Comparison of ENCODE assay signal across 7 mouse cellular contexts in the genomic region with DNA sequence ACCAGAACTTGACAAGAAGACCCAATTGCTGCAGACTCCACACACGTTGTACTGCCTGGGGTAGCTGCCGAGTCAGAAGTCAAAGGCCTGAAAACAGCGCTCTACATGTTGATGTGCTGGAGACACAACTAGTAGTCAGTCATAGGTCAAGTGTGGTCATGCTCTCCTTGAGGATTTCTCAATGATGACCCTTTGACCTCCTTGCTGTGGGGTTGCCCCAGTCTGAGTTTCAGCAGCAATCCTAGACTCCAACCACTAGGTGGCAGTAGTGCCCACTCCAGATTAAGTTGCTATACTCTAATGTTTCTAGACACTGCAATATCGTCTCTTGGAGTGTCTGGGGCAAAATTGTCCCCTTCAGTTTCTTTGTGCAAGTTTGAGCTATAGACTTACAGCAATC. TPM values are rescaled to one million over a fixed set of nuclear protein-coding genes. Genes with fewer than 3 reads are reported as not detected.
DNase-seq lines count a peak whose midpoint lies in the region; ATAC-seq and TF ChIP-seq lines count a peak whose summit lies in the region.

No protein-coding gene starts in this region.

- no peaks in the 10 kb centered on the region for H3K36me3 ChIP-seq in embryonic facial prominence, embryonic 11.5 days (replicated peaks; ENCODE audit: control insufficient read depth, insufficient read depth, low read depth, low read length)
- H3K36me3 ChIP-seq in lung, embryonic 14.5 days (ENCODE audit: insufficient read depth): no peaks in the 10 kb centered on the region
- no peaks in the 10 kb centered on the region for H3K36me3 ChIP-seq in stomach, postnatal 0 days (ENCODE audit: control insufficient read depth, insufficient read depth, low read length)

- no peaks in the 10 kb centered on the region for H3K4me1 ChIP-seq in embryonic facial prominence, embryonic 11.5 days (ENCODE audit: control insufficient read depth, insufficient read depth, low read length)
- no peaks in the 10 kb centered on the region for H3K4me1 ChIP-seq in lung, embryonic 14.5 days (ENCODE audit: insufficient read depth)
- H3K4me1 ChIP-seq in stomach, postnatal 0 days (replicated peaks; ENCODE audit: control insufficient read depth, insufficient read depth): no peaks in the 10 kb centered on the region

- peak; percentile 82 for TF ChIP-seq CTCF in lung, embryonic 14.5 days (IDR thresholded peaks at IDR 0.05; ENCODE audit: low read depth)
- peak; percentile 88 for TF ChIP-seq CTCF in stomach, postnatal 0 days (IDR thresholded peaks at IDR 0.05; ENCODE audit: low read depth)

- 55% methylated on average over 4 of the region's 4 CpGs for WGBS in embryonic facial prominence, embryonic 11.5 days
- 47% methylated on average over 4 of the region's 4 CpGs for WGBS in lung, embryonic 14.5 days
- 65% methylated on average over 4 of the region's 4 CpGs for WGBS in stomach, postnatal 0 days

- peak; percentile 44 to 45 for DNase-seq in layer of hippocampus, postnatal 10 days (ENCODE audit: low spot score in 2 of 2)
- DNase-seq in layer of hippocampus, postnatal 36 days: no peak
- DNase-seq in ES-CJ7 (ENCODE audit: low read depth, low spot score): peak; percentile 82
- DNase-seq in adipocyte (ENCODE audit: low spot score): peak; percentile 84
- peak; percentile 75 for DNase-seq in embryonic facial prominence, embryonic 11.5 days (ENCODE audit: low spot score)
- peak; percentile 78 for DNase-seq in lung, embryonic 14.5 days
- peak; percentile 54 for DNase-seq in stomach, postnatal 0 days (ENCODE audit: low spot score)

- no peak overlapping the region for H3K27ac ChIP-seq in embryonic facial prominence, embryonic 11.5 days (replicated peaks; ENCODE audit: low read depth, low read length)
- H3K27ac ChIP-seq in lung, embryonic 14.5 days (ENCODE audit: low read depth): no peak overlapping the region
- H3K27ac ChIP-seq in stomach, postnatal 0 days (replicated peaks): no peak overlapping the region

- no peak overlapping the region for H3K9ac ChIP-seq in embryonic facial prominence, embryonic 11.5 days (replicated peaks; ENCODE audit: low read length)
- H3K9ac ChIP-seq in lung, embryonic 14.5 days: no peak overlapping the region
- H3K9ac ChIP-seq in stomach, postnatal 0 days (ENCODE audit: low read length): no peak overlapping the region

- TF ChIP-seq EP300 in stomach, postnatal 0 days (optimal IDR thresholded peaks at IDR 0.05): no peak

- ATAC-seq in embryonic facial prominence, embryonic 11.5 days (replicated peaks; ENCODE audit: insufficient number of reproducible peaks, low FRiP score, low TSS enrichment, low read depth): no peak
- no peak for ATAC-seq in lung, embryonic 14.5 days (ENCODE audit: insufficient read depth)
- ATAC-seq in stomach, postnatal 0 days (ENCODE audit: low FRiP score, low TSS enrichment): no peak

- H3K4me3 ChIP-seq in embryonic facial prominence, embryonic 11.5 days (ENCODE audit: low read depth, low read length): no peak overlapping the region
- no peak overlapping the region for H3K4me3 ChIP-seq in lung, embryonic 14.5 days (ENCODE audit: low read depth, low read length)
- no peak overlapping the region for H3K4me3 ChIP-seq in stomach, postnatal 0 days (ENCODE audit: low read depth, low read length)

- peaks cover 3% of the 10 kb centered on the region; the same call in 1 of the 2 replicates for H3K27me3 ChIP-seq in embryonic facial prominence, embryonic 11.5 days (ENCODE audit: control insufficient read depth, insufficient read depth, low read length)
- no peaks in the 10 kb centered on the region for H3K27me3 ChIP-seq in lung, embryonic 14.5 days (ENCODE audit: insufficient read depth, low read length)
- H3K27me3 ChIP-seq in stomach, postnatal 0 days (ENCODE audit: control insufficient read depth, insufficient read depth, low read length): no peaks in the 10 kb centered on the region

- H3K9me3 ChIP-seq in embryonic facial prominence, embryonic 11.5 days (replicated peaks; ENCODE audit: control insufficient read depth, low read length): no peaks in the 10 kb centered on the region
- H3K9me3 ChIP-seq in lung, embryonic 14.5 days (ENCODE audit: low read depth, low read length): no peaks in the 10 kb centered on the region
- H3K9me3 ChIP-seq in stomach, postnatal 0 days (ENCODE audit: control insufficient read depth, low read length): no peaks in the 10 kb centered on the region

- H3K4me2 ChIP-seq in embryonic facial prominence, embryonic 11.5 days (ENCODE audit: low read depth, low read length): no peak overlapping the region
- no peak overlapping the region for H3K4me2 ChIP-seq in lung, embryonic 14.5 days
- no peak overlapping the region for H3K4me2 ChIP-seq in stomach, postnatal 0 days (replicated peaks; ENCODE audit: low read depth)

RNA-seq across cellular contexts. Expression of a gene that starts 3.8 kb away (rescaled TPM):
- total RNA-seq in layer of hippocampus, postnatal 10 days (2021): 10 to 100 TPM; 12.2 TPM
- 1 to 10 TPM; 7.9 to 8.1 TPM for total RNA-seq in layer of hippocampus, postnatal 36 days (2021)
- 58.0 and 61.8 TPM in 2 replicates for polyA plus RNA-seq in embryonic facial prominence, embryonic 11.5 days (2014; fragmentation: Nextera tagmentation; extraction: Ambion mirVana)
- 51.2 and 52.9 TPM in 2 replicates for polyA plus RNA-seq in lung, embryonic 14.5 days (2014; fragmentation: Nextera tagmentation; extraction: Ambion mirVana)
- 26.0 and 27.8 TPM in 2 replicates for polyA plus RNA-seq in stomach, postnatal 0 days (2015; fragmentation: Nextera tagmentation; extraction: Ambion mirVana)

RNA-seq across cellular contexts. Expression of a gene that starts 59.4 kb away (rescaled TPM):
- total RNA-seq in layer of hippocampus, postnatal 10 days (2021): 10 to 100 TPM; 20.7 to 25.9 TPM
- 10 to 100 TPM; 18.7 to 19.6 TPM for total RNA-seq in layer of hippocampus, postnatal 36 days (2021)
- polyA plus RNA-seq in embryonic facial prominence, embryonic 11.5 days (2014; fragmentation: Nextera tagmentation; extraction: Ambion mirVana): 22.4 and 24.5 TPM in 2 replicates
- 38.5 and 40.0 TPM in 2 replicates for polyA plus RNA-seq in lung, embryonic 14.5 days (2014; fragmentation: Nextera tagmentation; extraction: Ambion mirVana)
- polyA plus RNA-seq in stomach, postnatal 0 days (2015; fragmentation: Nextera tagmentation; extraction: Ambion mirVana): 18.3 and 20.6 TPM in 2 replicates

Comparison
In these comparisons a context has a peak if more than half of its experiments do, and no peak if none do; other contexts are left out.
1. DNase-seq: peak in layer of hippocampus, postnatal 10 days (2 of 2), ES-CJ7 (single experiment), adipocyte (single experiment), embryonic facial prominence, embryonic 11.5 days (single experiment), lung, embryonic 14.5 days (single experiment) and stomach, postnatal 0 days (single experiment); none in layer of hippocampus, postnatal 36 days (0 of 2).